Mouse (Mus musculus) heart, embryonic 16.5 days (tissue): ENCODE results near the gene E130114P18Rik. TPM values are rescaled to one million over a fixed set of nuclear protein-coding genes. Genes with fewer than 3 reads are reported as not detected.

ENCODE experiments used
- ATAC-seq: fragments of 200-750 bp; cut with Nextera tagmentation; replicated peaks from 2 replicates; pipeline ENCODE4 v1.8.0; 2017; ENCODE audit warnings: moderate number of reproducible peaks; ENCODE audit not compliant: insufficient read depth, low FRiP score; ENCODE audit errors: extremely low read depth
- H3K27ac ChIP-seq: fragments of 300-500 bp; sonication (generic); 2 replicates; pipeline ENCODE4 v1.5.1; 2014; ENCODE audit warnings: mild to moderate bottlenecking, low read length, control low read depth, moderate library complexity
- H3K27me3 ChIP-seq: fragments of 300-500 bp; sonication (generic); 2 replicates; pipeline ENCODE4 v1.6.1; 2014; ENCODE audit warnings: low read length, mixed read lengths; ENCODE audit not compliant: control insufficient read depth, insufficient read depth
- H3K36me3 ChIP-seq: fragments of 300-500 bp; sonication (generic); 2 replicates; pipeline ENCODE4 v1.6.1; 2014; ENCODE audit not compliant: control insufficient read depth, insufficient read depth
- H3K4me1 ChIP-seq: fragments of 300-500 bp; sonication (generic); 2 replicates; pipeline ENCODE4 v1.6.1; 2014; ENCODE audit warnings: low read length, mixed read lengths; ENCODE audit not compliant: control insufficient read depth, insufficient read depth
- H3K4me2 ChIP-seq: fragments of 300-500 bp; sonication (generic); 2 replicates; pipeline ENCODE4 v1.6.1; 2014; ENCODE audit warnings: low read depth, mild to moderate bottlenecking, control low read depth, low read length
- H3K4me3 ChIP-seq: fragments of 300-500 bp; sonication (generic); 2 replicates; pipeline ENCODE4 v1.5.1; 2014; ENCODE audit warnings: mild to moderate bottlenecking, control low read depth, low read length
- H3K9ac ChIP-seq: fragments of 300-500 bp; sonication (generic); 2 replicates; pipeline ENCODE4 v1.6.1; 2014; ENCODE audit warnings: low read length, control low read depth
- H3K9me3 ChIP-seq: fragments of 300-500 bp; sonication (generic); replicated peaks from 2 replicates; pipeline ENCODE4 v1.6.1; 2016; ENCODE audit warnings: low read length; ENCODE audit not compliant: control insufficient read depth
- WGBS: fragments of 180-500 bp; shearing (Covaris S2); extraction: QIAGEN DNeasy Blood & Tissue Kit; methylation state at CpG from one replicate; pipeline ENCODE4 v1.1.7; 2014; 5-methylcytosine and 5-hydroxymethylcytosine counted together
- polyA plus RNA-seq: library from polyadenylated mRNA; unstranded; fragments of >200 nt; fragmentation: Nextera tagmentation; extraction: Ambion mirVana; gene quantifications from 2 replicates; pipeline ENCODE4 v1.2.1, GENCODE M21; 2015

The E130114P18Rik gene
- polyA plus RNA-seq, 1 experiment from 2014 or later, result 0.75 TPM

GRCm38 (mm10) chr4:97730416-97730815, 47.5 kb downstream of the E130114P18Rik start:
- no peak overlapping the region for H3K4me3 ChIP-seq
- H3K4me2 ChIP-seq, result no peak overlapping the region
- H3K9me3 ChIP-seq, result 0 out of 2 replicates have a peak, but pooled peaks cover 3% of the 10 kb centered on the region
- no peak overlapping the region for H3K9ac ChIP-seq
- H3K27me3 ChIP-seq, result no peaks in the 10 kb centered on the region
- H3K36me3 ChIP-seq, result no peaks in the 10 kb centered on the region
- no peak for ATAC-seq
- no peaks in the 10 kb centered on the region for H3K4me1 ChIP-seq
- no peak overlapping the region for H3K27ac ChIP-seq
- 72% methylated on average over 3 of the region's 3 CpGs for WGBS

GRCm38 (mm10) chr4:97729999-97730398, 47.9 kb downstream of the E130114P18Rik start:
- WGBS, result 81% methylated on average over 6 of the region's 6 CpGs
- H3K9ac ChIP-seq, result no peak overlapping the region
- no peaks in the 10 kb centered on the region for H3K4me1 ChIP-seq
- no peak overlapping the region for H3K4me2 ChIP-seq
- no peak overlapping the region for H3K27ac ChIP-seq
- H3K9me3 ChIP-seq, result 0 out of 2 replicates have a peak, but pooled peaks cover 3% of the 10 kb centered on the region
- no peak overlapping the region for H3K4me3 ChIP-seq
- no peak for ATAC-seq
- no peaks in the 10 kb centered on the region for H3K27me3 ChIP-seq
- no peaks in the 10 kb centered on the region for H3K36me3 ChIP-seq

GRCm38 (mm10) chr4:97728520-97728919, 49.4 kb downstream of the E130114P18Rik start:
- H3K36me3 ChIP-seq, result no peaks in the 10 kb centered on the region
- H3K27ac ChIP-seq, result no peak overlapping the region
- no peaks in the 10 kb centered on the region for H3K4me1 ChIP-seq
- H3K9ac ChIP-seq, result no peak overlapping the region
- H3K4me3 ChIP-seq, result no peak overlapping the region
- 82% methylated on average over 4 of the region's 4 CpGs for WGBS
- 0 out of 2 replicates have a peak, but pooled peaks cover 3% of the 10 kb centered on the region for H3K9me3 ChIP-seq
- H3K4me2 ChIP-seq, result no peak overlapping the region
- no peaks in the 10 kb centered on the region for H3K27me3 ChIP-seq
- no peak for ATAC-seq

GRCm38 (mm10) chr4:97723374-97723773, 54.5 kb downstream of the E130114P18Rik start:
- WGBS, result 80% methylated on average over 6 of the region's 6 CpGs
- Histone ChIP-seq H3K4me1 (no peaks in the 10 kb centered on the region), H3K27me3 (no peaks in the 10 kb centered on the region), H3K36me3 (no peaks in the 10 kb centered on the region), H3K4me2 (no peak overlapping the region), H3K4me3 (no peak overlapping the region), H3K9me3 (0 out of 2 replicates have a peak, but pooled peaks cover 3% of the 10 kb centered on the region), H3K27ac (no peak overlapping the region), H3K9ac (no peak overlapping the region)
- no peak for ATAC-seq

- no peak overlapping the region for H3K4me3 ChIP-seq
- ATAC-seq, result no peak
- no peaks in the 10 kb centered on the region for H3K36me3 ChIP-seq
- H3K4me1 ChIP-seq, result no peaks in the 10 kb centered on the region
- 75% methylated on average over 10 of the region's 10 CpGs for WGBS
- H3K27me3 ChIP-seq, result no peaks in the 10 kb centered on the region
- H3K27ac ChIP-seq, result no peak overlapping the region
- no peak overlapping the region for H3K9ac ChIP-seq
- H3K4me2 ChIP-seq, result no peak overlapping the region
- H3K9me3 ChIP-seq, result 0 out of 2 replicates have a peak, but pooled peaks cover 3% of the 10 kb centered on the region
Observed at GRCm38 (mm10) chr4:97722666-97723065, 55.2 kb downstream of the E130114P18Rik start.

GRCm38 (mm10) chr4:97714616-97715015, 63.3 kb downstream of the E130114P18Rik start:
- H3K9me3 ChIP-seq, result no peaks in the 10 kb centered on the region
- H3K9ac ChIP-seq, result no peak overlapping the region
- peaks cover 5% of the 10 kb centered on the region for H3K4me1 ChIP-seq
- no peaks in the 10 kb centered on the region for H3K36me3 ChIP-seq
- WGBS, result 52% methylated on average over 6 of the region's 6 CpGs
- H3K27me3 ChIP-seq, result no peaks in the 10 kb centered on the region
- no peak overlapping the region for H3K4me3 ChIP-seq
- ATAC-seq, result no peak
- H3K4me2 ChIP-seq, result no peak overlapping the region
- H3K27ac ChIP-seq, result no peak overlapping the region

GRCm38 (mm10) chr4:97714101-97714615, 63.7 kb downstream of the E130114P18Rik start:
- no peak overlapping the region for H3K4me3 ChIP-seq
- H3K4me1 ChIP-seq, result peaks cover 5% of the 10 kb centered on the region
- H3K27me3 ChIP-seq, result no peaks in the 10 kb centered on the region
- no peaks in the 10 kb centered on the region for H3K36me3 ChIP-seq
- ATAC-seq, result no peak
- no peak overlapping the region for H3K9ac ChIP-seq
- no peaks in the 10 kb centered on the region for H3K9me3 ChIP-seq
- 84% methylated on average over 6 of the region's 6 CpGs for WGBS
- H3K4me2 ChIP-seq, result no peak overlapping the region
- no peak overlapping the region for H3K27ac ChIP-seq

- Histone ChIP-seq H3K9me3 (no peaks in the 10 kb centered on the region), H3K4me2 (no peak overlapping the region), H3K36me3 (no peaks in the 10 kb centered on the region), H3K4me3 (no peak overlapping the region), H3K9ac (no peak overlapping the region), H3K27me3 (no peaks in the 10 kb centered on the region), H3K4me1 (peaks cover 5% of the 10 kb centered on the region), H3K27ac (no peak overlapping the region)
- ATAC-seq, result no peak
- 23% methylated on average over 1 of the region's 1 CpGs for WGBS
Observed at GRCm38 (mm10) chr4:97712547-97712946, 65.3 kb downstream of the E130114P18Rik start.

GRCm38 (mm10) chr4:97710048-97710765, 67.7 kb downstream of the E130114P18Rik start:
- Histone ChIP-seq H3K9me3 (no peaks in the 10 kb centered on the region), H3K27me3 (no peaks in the 10 kb centered on the region), H3K4me2 (no peak overlapping the region), H3K36me3 (no peaks in the 10 kb centered on the region), H3K27ac (no peak overlapping the region), H3K4me1 (peaks cover 5% of the 10 kb centered on the region), H3K9ac (no peak overlapping the region), H3K4me3 (no peak overlapping the region)
- ATAC-seq, result no peak
- 73% methylated on average over 9 of the region's 9 CpGs for WGBS
